Mouse (Mus musculus) monocyte, adult 59 days (primary cell): ENCODE results near the gene Gm11559. TPM values are rescaled to one million over a fixed set of nuclear protein-coding genes. Genes with fewer than 3 reads are reported as not detected.

Experiments
- total RNA-seq, 2 experiments: library from RNA; stranded (reverse); gene quantifications; one replicate each; pipeline ENCODE4 v1.2.4; 2023

The Gm11559 gene
- not detected for total RNA-seq

GRCm38 (mm10) chr11:99864176-99864575 lies at the start of gene Gm11559:
TSS of gene Gm11559 (plus strand) at chr11:99864476.

DNA sequence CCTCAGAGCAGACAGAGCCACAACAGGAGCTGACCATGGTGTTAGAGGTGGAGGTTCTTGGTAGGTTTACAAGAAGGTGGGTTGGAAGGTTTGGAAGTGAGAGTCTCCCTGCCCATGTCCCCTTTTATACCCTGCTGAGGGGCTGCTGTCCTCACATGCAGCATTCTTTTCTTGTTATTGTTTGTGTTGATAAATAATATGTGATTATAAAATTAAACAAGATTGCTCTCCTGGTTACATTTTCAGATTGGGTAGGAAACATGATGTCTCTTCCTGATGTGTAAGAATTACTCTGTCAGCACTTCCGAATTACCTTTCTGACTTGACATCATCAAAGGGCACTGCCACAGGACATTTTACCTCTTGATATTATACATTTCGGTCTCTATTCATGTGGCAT lies 48.7 kb upstream of the Gm11559 start, which contains the start of gene Gm11564:
Gene Gm11564 (minus strand): TSS at position 101 of the 400 bp plus-strand sequence.

GRCm38 (mm10) chr11:99837966-99838365 lies 26.3 kb upstream of the Gm11559 start, which contains the start of gene 2300003K06Rik:
TSS of gene 2300003K06Rik (minus strand) at chr11:99838066.

DNA sequence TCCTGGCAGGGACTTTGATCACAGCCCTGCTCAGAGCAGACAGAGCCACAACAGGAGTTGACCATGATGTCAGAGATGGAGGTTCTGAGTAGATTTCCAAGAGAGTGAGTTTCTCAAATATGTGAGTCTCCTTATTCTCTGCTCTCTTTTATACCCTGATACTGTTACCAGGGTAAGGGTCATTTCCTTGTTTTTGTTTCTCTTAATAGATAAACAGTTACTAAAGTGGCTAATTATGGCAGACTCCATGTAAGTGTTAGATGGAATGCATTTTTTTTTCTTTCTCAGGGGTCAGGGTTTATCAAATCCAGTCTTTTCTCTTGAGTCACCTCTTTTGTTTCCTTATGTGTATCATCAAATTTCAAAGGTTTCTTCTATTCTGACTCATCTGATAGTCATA lies 12.8 kb upstream of the Gm11559 start, which contains the start of gene Krtap4-16:
Gene Krtap4-16 (minus strand): TSS at position 101 of the 400 bp plus-strand sequence.

DNA sequence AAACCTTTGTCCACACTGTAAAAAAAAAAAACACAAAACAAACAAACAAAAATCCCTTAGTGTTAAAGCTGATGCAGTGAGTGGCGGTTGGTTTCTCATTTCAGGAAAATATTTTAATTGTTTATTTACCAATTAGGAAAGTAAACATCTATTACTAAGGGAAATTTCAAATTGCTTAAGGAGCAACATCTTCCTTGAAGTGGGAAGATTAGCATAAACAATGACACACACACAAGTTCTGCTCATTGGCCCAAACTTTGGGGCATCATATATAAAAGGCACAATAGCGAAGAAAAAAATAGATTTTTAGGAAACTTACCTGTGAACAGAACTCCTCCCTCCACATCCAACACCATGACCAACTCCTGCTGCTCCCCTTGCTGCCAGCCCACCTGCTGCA lies 6.7 kb upstream of the Gm11559 start, which contains the start of gene Gm11568:
Gene Gm11568 (plus strand): TSS at position 301 of the 400 bp plus-strand sequence.

GRCm38 (mm10) chr11:99873089-99873488 lies 8.8 kb downstream of the Gm11559 start, which contains the start of gene Krtap9-1:
TSS of gene Krtap9-1 (plus strand) at chr11:99873389.

DNA sequence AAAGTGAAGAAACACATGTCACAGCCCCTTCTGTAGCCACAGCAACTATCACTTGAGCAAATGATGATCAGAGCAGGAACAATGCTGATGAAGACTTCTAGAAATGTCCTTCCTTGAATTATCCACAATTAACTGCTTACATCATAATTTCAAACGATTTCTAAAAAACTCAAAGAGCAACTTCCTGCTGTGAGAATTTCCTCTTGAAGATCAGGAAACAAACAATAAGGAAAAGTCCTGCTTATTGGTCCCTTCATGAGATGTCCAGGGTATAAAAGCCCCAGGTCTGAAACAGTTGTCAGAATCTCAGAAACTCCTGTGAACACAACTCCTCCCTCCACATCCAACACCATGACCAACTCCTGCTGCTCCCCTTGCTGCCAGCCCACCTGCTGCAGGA lies 14.6 kb downstream of the Gm11559 start, which contains the start of gene Gm11567:
Gene Gm11567 (plus strand): TSS at position 301 of the 400 bp plus-strand sequence.

GRCm38 (mm10) chr11:99907620-99908019 lies 43.3 kb downstream of the Gm11559 start, which contains the start of gene Krtap31-1:
TSS of gene Krtap31-1 (plus strand) at chr11:99907920.

GRCm38 (mm10) chr11:99914451-99914850 lies 50.2 kb downstream of the Gm11559 start, which contains the start of gene Gm11565:
TSS of gene Gm11565 (plus strand) at chr11:99914751.

Other genes with a start within 250 kb of the Gm11559 start
- gene Krtap2-4, start 249.6 kb upstream of the Gm11559 start, total RNA-seq: not detected
- gene Gm11562, start 244.0 kb upstream of the Gm11559 start, total RNA-seq: not detected
- not detected for gene Krtap4-1, start 236.2 kb upstream of the Gm11559 start, total RNA-seq
- not detected for gene Krtap4-2, start 229.4 kb upstream of the Gm11559 start, total RNA-seq
- gene Krtap4-7, start 220.4 kb upstream of the Gm11559 start, total RNA-seq: not detected
- gene Gm11555, start 214.2 kb upstream of the Gm11559 start, total RNA-seq: not detected
- not detected for gene Gm11563, start 205.5 kb upstream of the Gm11559 start, total RNA-seq
- not detected for gene Krtap4-6, start 198.5 kb upstream of the Gm11559 start, total RNA-seq
- gene Gm14190, start 173.7 kb upstream of the Gm11559 start, total RNA-seq: not detected
- gene Gm14180, start 130.2 kb upstream of the Gm11559 start, total RNA-seq: not detected
- gene Gm11595, start 91.6 kb upstream of the Gm11559 start, total RNA-seq: not detected
- not detected for gene Krtap4-8, start 83.8 kb upstream of the Gm11559 start, total RNA-seq
- gene Krtap4-9, start 79.3 kb upstream of the Gm11559 start, total RNA-seq: not detected
- not detected for gene Gm11596, start 71.0 kb upstream of the Gm11559 start, total RNA-seq
- gene Gm11569, start 65.5 kb upstream of the Gm11559 start, total RNA-seq: not detected
- gene Gm11554, start 60.0 kb upstream of the Gm11559 start, total RNA-seq: not detected
- gene Krtap4-13, start 54.6 kb upstream of the Gm11559 start, total RNA-seq: not detected
- gene Gm11564, start 48.8 kb upstream of the Gm11559 start, total RNA-seq: not detected
- not detected for gene 2300003K06Rik, start 26.4 kb upstream of the Gm11559 start, total RNA-seq
- gene Krtap4-16, start 12.9 kb upstream of the Gm11559 start, total RNA-seq: not detected
- gene Gm11568, start 6.6 kb upstream of the Gm11559 start, total RNA-seq: not detected
- gene Krtap9-1, start 8.9 kb downstream of the Gm11559 start, total RNA-seq: not detected
- gene Gm11567, start 14.7 kb downstream of the Gm11559 start, total RNA-seq: not detected
- gene Krtap31-1, start 43.4 kb downstream of the Gm11559 start, total RNA-seq: not detected
- gene Gm11565, start 50.3 kb downstream of the Gm11559 start, total RNA-seq: not detected
- not detected for gene Krtap31-2, start 71.8 kb downstream of the Gm11559 start, total RNA-seq
- gene Krtap9-5, start 84.0 kb downstream of the Gm11559 start, total RNA-seq: not detected
- not detected for gene Krtap29-1, start 114.6 kb downstream of the Gm11559 start, total RNA-seq
- not detected for gene Krtap16-1, start 122.1 kb downstream of the Gm11559 start, total RNA-seq
- not detected for gene Krtap17-1, start 129.5 kb downstream of the Gm11559 start, total RNA-seq
- not detected for gene Krt33a, start 151.7 kb downstream of the Gm11559 start, total RNA-seq
- gene Krt33b, start 165.4 kb downstream of the Gm11559 start, total RNA-seq: not detected
- gene Krt34, start 177.1 kb downstream of the Gm11559 start, total RNA-seq: not detected
- gene Krt31, start 186.1 kb downstream of the Gm11559 start, total RNA-seq: not detected
- gene Krt32, start 223.8 kb downstream of the Gm11559 start, total RNA-seq: not detected
- not detected for gene Krt35, start 231.8 kb downstream of the Gm11559 start, total RNA-seq
- gene Krt36, start 241.2 kb downstream of the Gm11559 start, total RNA-seq: not detected